22 mouse cellular contexts compared by ENCODE assay signal in the genomic region with DNA sequence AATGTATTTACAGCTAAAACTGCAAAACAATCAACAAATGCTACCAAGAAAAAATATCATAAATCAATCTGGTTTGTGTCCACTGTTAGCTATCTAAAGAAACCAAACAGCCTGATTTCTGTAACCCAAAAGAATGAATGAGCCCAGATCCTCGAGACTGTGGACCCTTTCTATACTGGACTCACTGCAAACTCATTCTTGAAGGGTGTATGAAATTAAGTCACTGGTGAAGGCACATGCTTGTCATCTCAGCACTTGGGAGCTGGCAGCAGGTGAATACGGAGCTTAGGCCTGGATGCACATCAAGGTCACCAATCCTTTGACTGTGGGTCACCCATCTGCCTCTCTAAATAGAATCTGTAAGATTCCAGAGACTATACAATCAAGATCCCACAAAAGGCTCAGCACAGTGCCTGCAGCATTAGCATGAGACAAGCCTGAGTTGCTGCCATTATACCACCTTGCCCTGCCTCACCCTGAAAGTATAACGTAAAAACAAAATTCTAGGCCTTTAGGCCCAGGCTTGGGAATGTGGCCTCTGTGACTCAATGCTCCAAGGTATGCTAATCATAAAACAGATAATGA.
DNase-seq lines count a peak whose midpoint lies in the region; TF ChIP-seq lines count a peak whose summit lies in the region.
"Had no signal": no experiment of that assay in that cellular context is flagged by ENCODE, and none has a peak within 500 bp of the region (broad histone marks: within the 10 kb centered on the region; RNA-seq: fewer than 3 reads in every experiment).

No protein-coding gene starts in this region.

- peak; percentile 56 for DNase-seq in heart, adult 11 months
- no peak for DNase-seq in heart, postnatal 14 days
- DNase-seq in ES-E14 (ENCODE audit: low read depth, low spot score) (peak; percentile 1), ZHBTc4 (ENCODE audit: low read depth, low spot score) (peak; percentile 75)
- no peak for DNase-seq in kidney, adult 9 months
- no peak for DNase-seq in urinary bladder, postnatal 25 days (ENCODE audit: low spot score)
- DNase-seq: adrenal gland, adult 8-10 months; adrenal gland, postnatal 14 days; adrenal gland, postnatal 36 days; B cell, adult 2 months; cerebellum, adult 11-12 months; cerebellum, adult 2 months; cerebellum, adult 9-10 months; cerebellum, postnatal 10 days; cerebellum, postnatal 25 days; forebrain, postnatal 0 days had no signal

- H3K27ac ChIP-seq in ES-Bruce4 (ENCODE audit: insufficient read depth, low read length) (no peak overlapping the region), ES-E14 (ENCODE audit: insufficient read depth, low read depth, low read length, poor library complexity, severe bottlenecking) (no peak overlapping the region)
- H3K27ac ChIP-seq: embryonic facial prominence, embryonic 10.5 days; embryonic facial prominence, embryonic 12.5 days; forebrain, embryonic 13.5 days; forebrain, embryonic 15.5 days had no signal

- H3K4me1 ChIP-seq in ES-Bruce4 (ENCODE audit: control insufficient read depth, insufficient read depth, low read length) = no peaks in the 10 kb centered on the region
- no peaks in the 10 kb centered on the region for H3K4me1 ChIP-seq in ES-E14 (ENCODE audit: control insufficient read depth in 2 of 2, insufficient read depth in 2 of 2, low read length in 2 of 2, poor library complexity in 1 of 2)
- H3K4me1 ChIP-seq: forebrain, embryonic 13.5 days had no signal

- intact Hi-C loops in heart, postnatal 14 days (cut with DNase I) = no loop called here

- H3K36me3 ChIP-seq in ES-Bruce4 (ENCODE audit: control insufficient read depth, insufficient read depth, low read length, poor library complexity, severe bottlenecking) (no peaks in the 10 kb centered on the region), ES-E14 (ENCODE audit: control insufficient read depth, insufficient read depth, low read length, poor library complexity, severe bottlenecking) (peaks cover 3% of the 10 kb centered on the region; the same call in 1 of the 2 replicates)
- H3K36me3 ChIP-seq: embryonic facial prominence, embryonic 10.5 days; embryonic facial prominence, embryonic 12.5 days; forebrain, embryonic 15.5 days had no signal

- TF ChIP-seq EP300 in ES-Bruce4 (IDR thresholded peaks at IDR 0.05; ENCODE audit: insufficient read depth, low read depth, low read length) = 0 out of 2 replicates have a peak, but pooled peaks have one; percentile 20

- H3K9ac ChIP-seq in ES-Bruce4 (ENCODE audit: low read depth, poor library complexity, severe bottlenecking) = no peak overlapping the region
- no peak overlapping the region for H3K9ac ChIP-seq in ES-E14 (ENCODE audit: insufficient read depth, low read depth, low read length, poor library complexity, severe bottlenecking)
- H3K9ac ChIP-seq: embryonic facial prominence, embryonic 12.5 days; forebrain, embryonic 13.5 days; forebrain, embryonic 15.5 days; forebrain, postnatal 0 days had no signal

- TF ChIP-seq CTCF in ES-Bruce4 (IDR thresholded peaks at IDR 0.05; ENCODE audit: low read depth, low read length) = no peak

- peaks cover 10% of the 10 kb centered on the region for H3K9me3 ChIP-seq in ES-Bruce4 (replicated peaks; ENCODE audit: control insufficient read depth, insufficient read depth, low read length, poor library complexity, severe bottlenecking)
- peaks cover 4% of the 10 kb centered on the region; the same call in 1 of the 2 replicates for H3K9me3 ChIP-seq in ES-E14 (ENCODE audit: control insufficient read depth, insufficient read depth, low read depth, low read length)
- H3K9me3 ChIP-seq: embryonic facial prominence, embryonic 10.5 days; embryonic facial prominence, embryonic 12.5 days; forebrain, embryonic 13.5 days; forebrain, embryonic 15.5 days had no signal

- no peaks in the 10 kb centered on the region for H3K27me3 ChIP-seq in ES-Bruce4 (ENCODE audit: control insufficient read depth, insufficient read depth, low read length, poor library complexity, severe bottlenecking)
- H3K27me3 ChIP-seq: embryonic facial prominence, embryonic 12.5 days; forebrain, embryonic 13.5 days; forebrain, embryonic 15.5 days; Patski had no signal

- no peak overlapping the region for H3K4me3 ChIP-seq in ES-Bruce4 (ENCODE audit: low read depth, low read length)
- no peak overlapping the region for H3K4me3 ChIP-seq in ES-E14 (ENCODE audit: insufficient read depth in 1 of 2, low read depth in 1 of 2, low read length in 2 of 2, poor library complexity in 1 of 2, severe bottlenecking in 1 of 2)
- H3K4me3 ChIP-seq: embryonic facial prominence, embryonic 10.5 days; embryonic facial prominence, embryonic 12.5 days; forebrain, embryonic 13.5 days; forebrain, embryonic 15.5 days had no signal

- in situ Hi-C loops in ES-E14 (cut with MboI; ENCODE audit: low sequenced_read_pairs in 2 of 2, unreplicated experiment in 2 of 2) = no loop called here

- TF ChIP-seq POLR2A in ES-Bruce4 (IDR thresholded peaks at IDR 0.05; ENCODE audit: insufficient read depth, low read length) = no peak

TF ChIP-seq in ES-E14, 5 proteins besides CTCF, POLR2A, EP300 and RAD21:
- TF ChIP-seq MAFK (IDR thresholded peaks at IDR 0.05; ENCODE audit: insufficient read depth, low read depth, low read length) (no peak), CHD2 (IDR thresholded peaks at IDR 0.05; ENCODE audit: low read depth, low read length) (no peak), ZC3H11A (IDR thresholded peaks at IDR 0.05; ENCODE audit: borderline replicate concordance, low read depth, low read length) (no peak), ZNF384 (IDR thresholded peaks at IDR 0.05; ENCODE audit: low read depth, low read length) (no peak)

Comparison
In these comparisons a context has a peak if more than half of its experiments do, and no peak if none do; other contexts are left out.
1. DNase-seq: peak in heart, adult 11 months (single experiment), ES-E14 (single experiment) and ZHBTc4 (single experiment); none in heart, postnatal 14 days (0 of 2), kidney, adult 9 months (single experiment) and urinary bladder, postnatal 25 days (single experiment).